Mouse (Mus musculus): Measurements from ENCODE around the gene Rhbdl3.
"Not testable (repeated sequence)": the region's sequence is repeated elsewhere in the genome, so short reads cannot be mapped to it uniquely, and the experiment has no call there.

Gene Rhbdl3

DNA sequence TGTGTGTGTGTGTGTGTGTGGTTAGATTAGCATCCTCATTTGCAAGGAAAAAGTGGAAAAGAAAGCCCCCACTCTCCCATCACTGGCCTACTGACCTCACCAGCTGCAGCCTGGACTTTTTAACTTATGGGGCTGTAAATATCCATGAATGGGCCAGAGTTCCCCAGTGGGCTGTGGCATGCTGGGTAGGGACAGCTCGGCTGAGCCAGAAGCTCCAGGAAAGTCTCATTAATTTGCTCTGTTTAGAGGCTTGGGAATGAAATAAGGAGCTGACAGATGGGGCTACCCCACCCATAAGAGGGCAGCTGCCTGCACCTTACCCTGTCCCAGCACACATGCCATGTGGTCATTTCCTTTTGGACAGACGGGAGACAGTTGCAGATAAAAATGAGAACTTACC lies 11.3 kb downstream of the Rhbdl3 start:
- intact Hi-C loops (cut with DNase I) = no loop called here

DNA sequence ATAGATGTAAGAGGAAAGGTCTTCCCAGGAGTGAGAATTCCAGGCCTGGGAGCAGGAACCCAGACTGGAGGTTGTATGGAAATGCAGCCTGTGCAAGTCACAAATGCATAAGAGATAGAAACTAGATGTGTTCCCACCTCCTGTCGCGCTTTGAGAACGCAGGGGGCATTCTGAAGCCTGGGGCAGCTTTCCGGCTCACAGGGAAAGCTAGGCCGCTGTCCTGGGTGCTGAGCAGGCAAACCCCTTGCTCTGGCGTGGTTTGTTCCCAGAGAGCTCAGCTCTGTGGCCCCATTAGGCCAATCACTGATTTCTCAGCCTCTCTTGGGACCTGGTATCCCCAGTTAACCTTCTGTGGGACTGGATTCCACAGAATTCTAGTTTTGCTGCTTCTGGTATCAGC lies 11.9 kb downstream of the Rhbdl3 start:
- intact Hi-C loops (cut with DNase I) = no loop called here

DNA sequence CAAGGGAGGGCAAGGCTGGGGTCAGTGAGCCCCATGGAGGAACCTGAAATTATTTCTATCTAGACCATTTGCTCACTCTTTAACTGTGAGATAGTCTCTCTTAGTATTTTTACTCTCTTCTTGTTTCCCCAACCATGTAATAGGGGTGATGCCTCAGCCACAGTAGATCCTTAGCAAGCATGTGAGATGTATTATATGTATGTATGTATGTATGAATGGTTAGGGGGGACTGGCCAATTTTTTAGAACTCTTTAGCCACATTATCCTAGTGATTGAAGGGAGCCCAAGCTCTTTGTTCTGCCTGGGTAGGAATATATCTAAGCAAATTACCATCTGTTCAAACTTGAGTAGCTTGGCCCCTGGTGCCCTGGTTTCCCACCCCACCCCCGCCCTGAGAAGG lies 12.8 kb downstream of the Rhbdl3 start:
- intact Hi-C loops (cut with DNase I) = no loop called here

GRCm38 (mm10) chr11:80313944-80314343 lies 13.2 kb downstream of the Rhbdl3 start:
- intact Hi-C loops (cut with DNase I) = no loop called here

DNA sequence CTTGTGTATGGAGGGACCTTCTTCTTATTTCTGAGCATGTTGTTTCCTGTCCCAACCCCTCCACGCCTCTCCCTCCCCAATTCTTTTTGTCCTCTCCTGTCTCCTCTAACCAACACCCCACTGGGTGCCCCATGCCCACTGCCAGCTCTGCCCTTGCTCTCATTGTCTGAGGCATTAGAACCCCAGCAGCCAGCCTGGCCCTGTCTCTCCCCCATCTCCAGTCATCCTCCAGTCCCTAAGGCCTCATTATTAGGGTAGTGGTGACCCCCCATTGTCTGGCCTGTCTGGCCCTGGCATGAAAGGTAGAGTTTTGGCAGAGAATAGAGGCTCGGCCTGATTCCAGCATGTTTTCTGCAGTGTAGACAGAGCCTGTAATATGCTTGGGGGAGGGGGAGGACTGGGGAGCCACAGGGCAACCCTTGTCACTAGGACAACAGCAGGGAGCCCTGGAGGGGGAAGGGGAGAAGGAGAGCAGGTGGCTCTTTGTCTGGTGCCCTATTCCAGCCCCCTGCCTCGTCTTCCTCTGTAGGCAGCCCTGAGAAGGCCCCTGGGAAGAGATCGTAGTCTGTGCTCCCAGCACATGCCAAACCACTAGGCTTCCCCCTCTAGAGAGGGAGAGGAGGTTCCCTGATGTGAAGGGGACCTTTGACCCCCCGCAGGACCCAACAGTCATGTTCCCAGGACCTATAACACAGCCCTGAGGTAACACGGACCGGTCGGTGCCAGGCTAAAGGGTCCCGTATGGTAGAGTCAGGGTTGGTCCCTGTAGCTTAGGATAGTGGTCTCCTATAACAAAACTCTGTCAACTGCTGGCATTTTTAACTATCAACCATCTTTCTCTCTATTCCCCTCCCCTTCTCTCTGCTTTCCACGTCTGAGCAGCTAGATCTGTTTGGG lies 15.3 kb downstream of the Rhbdl3 start:
- intact Hi-C loops (cut with DNase I) = no loop called here

GRCm38 (mm10) chr11:80323255-80323654 lies 22.5 kb downstream of the Rhbdl3 start:
- intact Hi-C loops (cut with DNase I) = no loop called here

DNA sequence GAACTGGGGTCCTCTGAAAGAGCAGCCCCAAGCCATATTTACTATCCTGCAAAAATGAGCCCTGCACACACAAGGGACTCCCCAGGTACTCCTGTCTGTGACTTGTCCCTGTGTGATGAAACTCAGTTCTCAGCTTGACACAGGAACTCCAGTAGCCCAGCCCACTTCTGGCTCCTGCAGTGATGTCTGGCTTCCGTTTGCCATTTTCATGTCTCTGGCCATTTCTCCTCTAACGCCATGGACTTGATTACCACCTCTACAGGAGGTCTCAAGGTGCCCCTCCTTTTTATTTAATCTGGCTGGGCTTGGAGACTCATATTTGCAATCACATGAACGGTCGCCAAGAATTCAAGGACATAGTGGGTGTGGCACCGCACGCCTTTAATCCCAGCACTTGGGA lies 23.9 kb downstream of the Rhbdl3 start:
- intact Hi-C loops (cut with DNase I) = no loop called here

GRCm38 (mm10) chr11:80332709-80333400 lies 32.1 kb downstream of the Rhbdl3 start:
- intact Hi-C loops (cut with DNase I) = no loop called here

GRCm38 (mm10) chr11:80335609-80336350 lies 35.1 kb downstream of the Rhbdl3 start:
- intact Hi-C loops (cut with DNase I) = no loop called here

DNA sequence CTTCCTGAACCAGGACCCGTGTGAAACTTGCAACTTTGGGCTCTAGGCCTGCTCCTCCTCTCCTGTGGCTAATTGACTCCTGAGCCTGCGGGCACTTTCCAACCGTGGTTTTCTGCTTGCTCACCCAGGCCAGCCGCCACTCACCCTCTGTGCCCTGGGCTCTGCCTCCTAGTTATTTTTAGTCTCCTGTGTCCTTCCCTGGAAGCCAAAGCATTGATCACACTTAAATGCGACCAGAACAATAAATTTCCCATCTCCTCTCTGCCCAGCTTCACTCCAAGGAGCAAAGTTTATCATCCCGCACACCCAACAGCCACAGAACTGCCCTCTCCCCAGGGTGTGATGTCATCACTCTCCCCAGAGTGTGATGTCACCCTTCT lies 35.6 kb downstream of the Rhbdl3 start:
- intact Hi-C loops (cut with DNase I) = no loop called here

DNA sequence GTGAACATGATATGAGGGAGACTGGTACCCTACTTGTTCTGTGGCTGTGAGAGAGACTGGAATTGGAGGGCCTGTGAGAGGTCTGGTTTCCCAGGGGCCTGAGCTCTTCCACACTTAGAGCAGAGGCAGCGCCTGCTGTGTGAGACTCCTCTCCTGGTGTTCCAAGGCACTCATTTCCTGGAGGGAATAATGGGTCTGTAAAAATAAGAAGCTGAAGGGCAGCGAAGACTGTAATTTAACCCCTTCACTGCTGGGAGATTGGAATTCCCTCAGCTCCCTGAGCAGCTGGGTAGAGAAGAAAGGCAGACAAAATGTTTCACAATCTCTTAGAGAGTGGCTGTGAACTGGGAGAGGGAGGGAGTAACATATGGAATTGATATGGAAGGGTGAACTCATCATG lies 41.8 kb downstream of the Rhbdl3 start:
- intact Hi-C loops (cut with DNase I) = no loop called here

DNA sequence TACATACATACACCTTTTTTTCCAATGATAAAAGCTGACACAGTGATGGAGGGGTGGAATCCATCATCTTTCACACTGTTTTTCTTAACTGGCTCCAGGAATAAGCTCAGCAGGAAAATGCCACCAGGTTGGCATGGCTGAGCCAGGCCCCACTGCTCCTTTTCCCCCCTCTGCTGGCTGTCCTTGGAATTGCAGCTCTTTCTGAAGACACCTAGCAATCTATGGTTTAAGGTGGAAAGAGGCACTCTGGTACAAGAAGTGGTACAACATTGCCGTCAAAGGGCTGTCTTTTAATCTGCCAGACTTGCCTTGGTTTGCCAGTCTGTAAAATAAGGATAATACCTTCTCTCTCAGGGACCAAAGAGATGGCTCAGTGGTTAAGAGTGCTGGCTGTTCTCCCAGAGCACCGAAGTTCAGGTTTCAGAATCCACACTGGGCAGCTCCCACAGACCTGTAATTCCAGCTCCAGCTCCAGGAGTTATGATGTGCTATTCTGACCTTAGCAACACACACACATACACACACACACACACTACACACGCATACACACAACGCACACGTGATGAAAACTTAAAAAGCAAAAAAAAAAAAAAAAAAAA lies 51.2 kb downstream of the Rhbdl3 start:
- intact Hi-C loops (cut with DNase I) = loop anchor here (2.0 kb wide), 1 partner anchor 61 kb away; no protein-coding TSS in a partner anchor

DNA sequence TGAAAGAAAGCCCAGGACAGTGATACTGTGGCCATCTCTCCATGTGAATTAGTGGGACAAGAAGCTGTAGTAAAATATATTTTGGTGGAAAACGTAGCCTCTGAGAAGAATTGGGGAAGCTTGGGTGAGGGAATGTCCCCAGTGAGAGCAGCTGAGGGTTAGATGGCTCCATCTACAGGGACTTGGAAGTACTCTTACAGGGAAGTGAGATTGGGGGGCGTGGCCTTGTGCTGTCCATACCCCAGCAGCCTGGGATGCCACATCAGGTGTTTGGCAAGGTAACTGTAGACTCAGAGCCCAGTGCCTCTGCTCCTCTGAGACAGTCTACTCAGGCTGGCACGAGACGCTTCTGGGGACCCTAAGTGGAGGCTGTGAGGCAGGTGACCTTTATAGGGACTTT lies 54.1 kb downstream of the Rhbdl3 start:
- intact Hi-C loops (cut with DNase I) = no loop called here

DNA sequence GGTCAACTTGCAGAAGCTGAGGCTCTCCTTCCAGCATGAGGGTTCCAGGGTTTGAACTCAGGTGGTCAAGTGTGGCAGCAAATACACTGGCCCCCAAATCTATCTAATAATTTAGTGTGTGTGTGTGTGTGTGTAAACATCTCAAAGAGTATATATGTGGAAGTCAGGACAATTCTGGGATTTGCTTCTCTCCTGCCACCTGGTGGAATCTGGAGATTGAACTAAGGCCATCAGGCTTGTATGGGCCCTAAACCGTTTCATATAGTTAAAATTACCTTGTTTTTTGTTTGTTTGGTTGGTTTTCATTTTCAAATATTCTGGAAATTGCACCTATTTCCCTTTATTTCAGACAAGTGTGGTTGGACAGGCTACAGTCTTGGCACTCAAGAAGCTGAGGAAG lies 68.2 kb downstream of the Rhbdl3 start:
- intact Hi-C loops (cut with DNase I) = no loop called here

GRCm38 (mm10) chr11:80376651-80377050 lies 75.9 kb downstream of the Rhbdl3 start:
- intact Hi-C loops (cut with DNase I) = no loop called here

DNA sequence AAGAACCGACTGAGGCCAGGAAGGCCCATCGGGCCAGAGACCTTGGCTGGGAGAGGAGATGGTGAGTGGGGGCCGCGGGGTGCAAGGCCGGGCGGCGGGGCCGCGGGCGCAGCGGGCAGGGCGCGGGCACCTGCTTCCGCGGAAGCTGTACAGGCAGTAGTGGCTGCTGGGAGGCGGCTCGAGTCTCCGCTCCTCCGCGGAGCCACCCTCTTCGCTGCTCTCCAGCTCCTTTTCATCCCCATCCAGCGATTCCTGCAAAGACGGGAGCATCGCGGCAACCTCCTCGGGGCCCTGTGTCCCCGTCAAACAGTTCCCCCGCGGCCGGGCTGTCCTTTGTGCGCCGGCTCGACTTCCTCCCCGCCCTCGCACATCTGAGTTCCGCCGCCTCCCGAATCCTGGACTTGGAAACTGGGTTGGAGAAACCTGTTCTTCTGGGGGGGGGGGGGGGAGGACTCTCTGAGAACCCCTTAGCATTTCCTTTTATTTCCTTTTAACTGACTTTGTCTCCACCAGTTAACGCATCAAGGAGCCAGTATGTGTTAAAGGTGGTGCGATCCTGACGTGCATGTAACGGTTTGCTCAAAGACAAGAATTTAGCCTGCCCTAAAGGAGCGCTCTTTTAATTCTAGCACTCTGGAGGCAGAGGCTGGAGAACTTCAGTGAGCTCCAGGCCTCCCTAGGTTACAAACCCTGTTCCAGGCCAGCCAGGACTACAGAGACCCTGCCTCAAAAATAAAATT lies 77.2 kb downstream of the Rhbdl3 start, which contains the start of gene 5730455P16Rik:
5730455P16Rik (minus strand) TSS at position 323 of the 740 bp plus-strand sequence.
- intact Hi-C loops (cut with DNase I) = no loop called here

GRCm38 (mm10) chr11:80378452-80379068 lies 77.8 kb downstream of the Rhbdl3 start:
- intact Hi-C loops (cut with DNase I) = not testable (repeated sequence)

DNA sequence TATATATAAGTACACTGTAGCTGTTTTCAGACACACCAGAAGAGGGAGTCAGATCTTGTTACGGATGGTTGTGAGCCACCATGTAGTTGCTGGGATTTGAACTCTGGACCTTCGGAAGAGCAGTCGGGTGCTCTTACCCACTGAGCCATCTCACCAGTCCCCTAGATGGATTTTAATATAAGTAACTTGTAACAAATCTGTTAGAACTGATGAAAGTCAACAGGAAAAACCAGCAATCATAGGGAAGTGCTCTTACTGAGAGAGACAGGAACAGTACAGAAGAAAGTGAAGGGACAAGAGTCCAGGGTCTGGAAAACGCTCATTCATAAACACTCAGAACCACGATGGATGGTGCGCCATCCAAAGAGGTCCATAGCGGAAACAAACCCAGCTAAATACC lies 78.5 kb downstream of the Rhbdl3 start:
- intact Hi-C loops (cut with DNase I) = not testable (repeated sequence)

GRCm38 (mm10) chr11:80382626-80383018 lies 81.9 kb downstream of the Rhbdl3 start:
- intact Hi-C loops (cut with DNase I) = no loop called here

DNA sequence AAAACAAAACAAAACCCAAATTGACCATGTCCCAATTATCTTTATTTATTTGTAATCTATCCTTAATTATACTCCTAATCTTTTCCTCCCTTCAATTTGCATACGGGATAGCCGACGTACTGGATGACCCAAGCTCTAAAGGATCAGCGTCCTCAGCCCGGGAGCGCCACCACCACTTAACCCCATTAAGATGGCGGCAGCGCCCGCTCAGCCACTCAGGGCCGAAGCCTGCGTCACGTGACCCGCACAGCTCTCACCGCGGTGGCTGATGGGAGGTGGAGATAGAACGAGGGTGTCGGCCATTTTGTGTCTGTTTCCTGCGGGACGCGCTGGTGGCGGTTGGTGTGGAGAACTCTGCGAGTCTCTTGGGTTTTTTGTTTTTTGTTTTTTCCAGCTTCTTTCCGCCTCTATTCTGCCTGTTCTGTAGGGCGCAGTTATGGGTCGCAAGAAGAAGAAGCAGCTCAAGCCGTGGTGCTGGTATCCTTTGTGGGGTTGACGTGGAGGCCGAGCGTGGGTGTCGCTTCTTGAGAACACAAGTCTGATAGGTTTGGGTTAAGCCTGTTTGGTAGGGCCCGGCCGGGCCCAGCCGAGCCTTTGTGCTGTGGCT lies 82.4 kb downstream of the Rhbdl3 start, which contains the start of gene Zfp207:
Zfp207 (plus strand) TSS at position 261 of the 607 bp plus-strand sequence.
- intact Hi-C loops (cut with DNase I) = no loop called here

Data from adrenal gland (tissue).